Mouse (Mus musculus) embryo, embryonic 10 days (tissue): ENCODE results near the gene Olfr460.
"Not testable (repeated sequence)": the region's sequence is repeated elsewhere in the genome, so short reads cannot be mapped to it uniquely, and the experiment has no call there.

Experiments used
- DNase-seq: peaks from one replicate; pipeline ENCODE4 v3.0.0-alpha.2; 2015; ENCODE audit warnings: low spot score

Gene Olfr460

DNA sequence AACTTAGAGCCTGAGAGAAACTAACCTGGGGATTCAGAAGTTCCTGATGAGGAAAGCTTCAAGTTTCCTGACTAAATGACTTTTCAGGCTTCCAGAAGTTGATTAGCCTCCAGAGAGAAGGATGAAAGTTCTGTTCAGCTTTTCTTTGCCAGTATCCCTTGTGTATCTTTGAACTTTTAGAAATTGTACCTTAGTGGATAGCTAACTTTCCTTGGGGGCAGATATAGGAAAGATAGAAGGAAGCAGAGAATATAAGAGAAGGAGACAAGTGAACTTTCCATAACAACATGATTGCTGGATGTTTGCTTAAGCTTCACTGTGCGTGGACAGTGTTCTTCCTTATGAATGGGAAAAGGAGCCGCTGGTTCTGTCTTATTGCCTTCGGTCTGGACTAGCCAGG, at the start of gene Olfr460:
TSS of gene Olfr460 (plus strand) at position 301 of the 400 bp plus-strand sequence.
- DNase-seq, result no peak

DNA sequence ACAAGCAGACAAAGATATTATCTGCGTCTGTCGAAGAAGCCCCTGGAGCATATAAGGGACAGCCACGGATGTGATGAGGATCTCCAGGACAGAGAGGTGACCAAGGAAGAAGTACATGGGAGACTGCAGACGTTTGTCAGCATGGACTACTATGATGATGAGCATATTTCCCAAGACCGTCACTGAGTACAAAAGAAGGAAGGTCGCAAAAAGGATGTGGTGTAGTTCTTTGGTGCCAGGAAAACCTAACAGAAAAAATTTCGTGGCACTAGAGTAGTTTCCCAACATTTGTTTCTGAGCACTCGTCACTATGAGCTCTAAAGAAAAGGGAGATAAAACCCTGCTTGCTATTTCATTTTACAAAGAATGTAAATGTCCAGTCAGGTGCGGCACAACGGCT, 24.6 kb upstream of the Olfr460 start:
- no peak for DNase-seq

DNA sequence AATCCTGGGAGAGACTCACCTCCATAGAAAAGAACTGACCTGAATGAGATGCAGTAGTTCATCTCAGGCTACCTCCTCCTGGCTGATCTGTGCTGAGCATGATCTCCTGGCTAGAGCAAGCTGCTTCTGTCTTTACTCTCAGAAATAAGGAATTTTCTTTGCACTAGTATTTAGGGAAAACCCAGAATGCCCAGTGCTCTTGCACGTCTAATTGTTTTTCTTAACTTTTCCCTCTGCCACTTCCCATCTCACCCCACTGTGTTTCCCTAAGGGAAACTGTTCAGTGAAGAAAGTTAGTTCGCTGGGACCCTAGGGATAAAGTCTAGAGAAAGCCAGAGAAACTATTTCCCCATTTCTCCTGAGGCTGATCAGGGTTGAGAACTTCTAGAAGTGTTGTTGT, 14.3 kb upstream of the Olfr460 start, which contains the start of gene Olfr461:
TSS of gene Olfr461 (minus strand) at position 101 of the 400 bp plus-strand sequence.
- DNase-seq, result no peak

DNA sequence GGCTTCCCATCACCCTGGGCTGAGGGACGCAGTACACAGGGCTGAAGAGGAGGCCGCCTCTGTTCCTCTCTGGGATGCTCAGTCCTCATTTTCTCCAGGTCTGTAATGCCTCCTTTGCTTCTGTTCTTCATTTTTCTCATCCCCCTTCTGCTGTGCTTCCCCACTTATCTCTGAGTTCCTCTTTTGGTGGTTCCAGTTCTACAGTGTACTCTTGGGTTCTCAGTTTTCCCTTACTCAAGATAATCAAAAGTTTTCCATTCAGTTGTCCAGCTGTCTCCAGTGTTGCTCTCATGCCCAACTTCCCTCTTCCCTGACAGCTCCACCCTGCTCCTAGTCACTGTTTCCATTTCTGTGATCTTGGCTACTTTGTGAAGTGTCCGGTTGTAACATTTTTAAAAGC, 4.3 kb downstream of the Olfr460 start:
- no peak for DNase-seq

DNA sequence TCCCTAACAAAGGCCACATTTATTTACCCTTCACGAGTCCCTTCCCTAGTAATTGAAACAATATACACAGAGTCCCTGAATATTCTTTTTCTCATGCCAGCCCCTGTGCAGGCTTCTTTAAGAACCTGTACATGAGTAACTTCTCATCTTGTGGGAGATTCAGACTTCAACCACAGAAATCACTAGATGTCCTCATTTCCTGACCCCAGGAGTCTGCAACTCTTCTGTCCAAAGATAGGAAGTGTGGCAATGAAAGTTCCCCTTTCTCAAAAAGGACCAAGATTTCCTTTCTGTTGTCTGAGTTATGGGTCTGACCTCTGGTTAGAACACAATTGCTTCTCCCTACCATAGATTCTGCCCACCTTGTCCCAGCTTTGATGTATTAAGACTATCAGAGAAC, 7.0 kb downstream of the Olfr460 start:
- DNase-seq, result no peak

DNA sequence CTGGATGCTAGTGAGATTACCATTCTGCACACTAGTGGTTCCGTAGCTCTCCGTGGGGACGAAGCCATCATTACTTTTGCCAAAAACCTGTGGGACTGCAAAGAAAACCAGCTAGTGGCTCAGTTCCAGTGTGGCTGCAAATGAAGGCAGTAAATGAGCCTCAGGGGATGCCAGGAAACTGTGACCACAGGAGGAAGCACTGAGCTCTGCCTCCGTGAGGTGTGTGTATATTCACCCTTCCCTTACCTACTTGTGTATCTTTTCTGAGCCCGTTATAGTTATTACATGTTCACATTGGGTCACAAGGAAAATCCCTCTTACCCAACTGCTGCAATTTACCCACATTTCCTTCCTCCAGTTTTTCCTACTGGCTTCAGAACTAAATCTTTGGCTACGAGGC, 15.0 kb downstream of the Olfr460 start:
- no peak for DNase-seq

DNA sequence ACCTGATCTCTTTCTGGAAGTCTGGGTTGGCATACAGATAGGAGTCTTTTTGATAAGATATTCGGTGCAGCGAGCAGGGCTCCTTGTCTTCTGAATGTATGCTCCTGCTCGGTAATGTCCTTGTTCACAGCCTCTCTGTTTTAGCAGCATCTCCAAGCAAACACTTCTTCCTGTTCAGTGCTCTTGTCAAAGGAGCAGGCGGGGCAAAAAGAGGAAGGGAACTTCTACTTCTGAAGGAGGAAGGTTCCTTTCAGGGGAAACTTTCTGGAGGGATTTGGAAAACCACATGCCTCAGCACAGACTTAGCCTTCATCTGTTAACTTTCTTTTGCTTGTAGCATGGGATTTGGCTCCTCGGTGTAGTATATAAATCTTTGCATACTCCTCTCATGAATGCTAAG, 16.4 kb downstream of the Olfr460 start, which contains the start of gene Clec5a:
TSS of gene Clec5a (minus strand) at position 177 of the 400 bp plus-strand sequence.
- DNase-seq, result no peak

DNA sequence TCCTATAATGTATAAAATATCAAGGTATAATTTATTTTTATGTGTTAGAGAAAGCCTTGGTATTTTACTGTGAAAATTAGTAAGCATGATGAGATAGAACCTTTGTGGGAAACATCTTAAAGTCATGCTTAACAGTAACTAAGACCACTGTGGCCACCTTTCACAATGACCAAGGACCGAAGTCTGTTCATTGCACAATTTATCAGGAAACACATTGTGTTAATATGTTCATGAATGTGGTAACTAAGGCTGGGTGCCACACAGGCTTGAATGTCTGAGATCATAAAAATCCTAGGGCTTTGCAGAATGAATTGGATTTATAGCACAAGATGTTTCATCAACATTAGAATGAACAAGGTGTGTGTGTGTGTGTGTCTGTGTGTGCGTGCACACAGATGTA, 19.1 kb downstream of the Olfr460 start:
- no peak for DNase-seq

DNA sequence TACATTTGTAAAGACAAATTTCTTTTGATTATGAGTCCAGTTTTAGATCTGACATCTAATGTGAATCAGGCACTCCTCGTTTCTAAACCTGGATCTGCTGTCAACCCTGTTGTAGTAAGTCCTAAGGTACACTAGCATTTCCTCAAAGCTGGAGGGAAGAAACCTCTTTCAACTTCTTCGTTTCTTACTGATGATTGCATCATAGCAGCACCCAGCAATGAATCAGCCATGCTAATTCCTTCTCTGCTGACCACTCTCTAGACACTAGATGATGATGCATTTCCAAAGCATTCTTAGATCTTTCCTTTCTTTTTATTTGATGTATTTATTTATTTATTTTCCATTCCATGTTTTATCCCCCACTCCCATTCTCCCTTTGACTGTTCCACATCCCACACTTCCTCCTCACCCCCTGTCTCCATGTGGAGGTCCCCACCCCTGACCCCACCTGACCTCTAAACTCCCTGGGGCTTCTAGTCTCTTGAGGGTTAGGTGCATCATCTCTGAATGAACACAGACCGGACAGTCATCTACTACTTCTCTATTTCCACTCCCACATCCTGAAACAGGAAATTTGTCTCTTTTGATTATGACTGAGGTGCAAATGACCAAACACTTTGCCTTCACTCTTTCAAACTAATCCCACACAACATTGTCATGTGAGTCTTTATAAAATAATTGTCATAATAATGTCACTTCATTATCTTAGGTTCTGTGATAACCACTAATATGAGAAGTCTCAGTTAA, 25.7 kb downstream of the Olfr460 start:
- no peak for DNase-seq

DNA sequence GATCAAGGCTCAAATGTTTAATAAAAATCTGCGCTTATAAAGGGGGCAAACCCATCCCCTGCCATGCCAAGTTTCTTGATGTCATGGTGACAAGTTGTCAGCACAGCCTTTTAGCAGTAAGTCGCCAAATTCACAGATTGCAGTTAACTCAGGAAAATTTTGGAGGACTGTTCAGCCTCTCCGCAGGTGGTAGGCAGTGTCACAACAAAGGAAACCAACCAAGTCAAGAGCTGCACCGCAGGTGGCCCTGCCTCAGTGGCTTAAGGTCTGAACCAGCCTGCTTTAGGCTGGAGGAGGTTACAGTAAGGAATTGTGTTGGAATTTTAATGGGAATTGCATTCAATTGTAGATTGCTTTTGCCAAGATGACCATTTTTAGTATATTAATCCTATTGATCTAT, 29.3 kb downstream of the Olfr460 start:
- not testable (repeated sequence) for DNase-seq

DNA sequence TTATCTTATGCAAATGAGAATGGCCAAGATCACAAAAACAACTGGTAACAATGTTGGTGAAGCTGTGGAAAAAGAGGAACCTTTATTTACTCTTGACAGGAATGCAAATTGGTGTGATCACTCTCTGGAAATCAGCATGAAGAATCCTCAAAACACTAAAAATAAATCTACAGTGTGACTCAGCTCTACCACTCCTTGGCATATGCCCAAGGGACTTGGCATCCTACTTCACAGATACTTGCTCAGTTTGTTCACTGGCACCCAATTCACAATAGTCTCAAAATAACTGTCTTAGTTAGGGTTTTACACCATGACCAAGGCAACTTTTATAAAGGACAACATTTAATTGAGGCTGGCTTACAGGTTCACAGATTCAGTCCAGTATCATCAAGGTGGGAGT, 38.1 kb downstream of the Olfr460 start:
- DNase-seq, result no peak

DNA sequence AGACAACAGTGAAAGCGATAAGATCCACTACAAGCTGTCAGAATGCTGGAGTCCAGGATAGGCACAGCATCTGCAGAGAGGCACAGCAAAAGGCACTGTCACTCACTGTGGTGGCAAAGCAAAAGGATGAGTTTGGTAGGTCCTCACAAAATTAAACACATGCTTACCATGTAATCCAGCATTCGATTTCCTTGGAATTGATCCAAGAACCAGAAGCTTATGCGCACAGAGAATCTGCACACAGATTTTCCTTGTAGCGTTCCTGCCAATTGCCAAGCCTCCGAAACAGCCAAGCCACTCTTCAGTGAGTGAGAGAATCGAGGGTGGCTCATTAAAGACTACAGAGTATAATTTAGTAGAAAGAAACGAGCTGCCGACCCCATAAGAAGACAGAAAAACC, 41.0 kb downstream of the Olfr460 start:
- no peak for DNase-seq

DNA sequence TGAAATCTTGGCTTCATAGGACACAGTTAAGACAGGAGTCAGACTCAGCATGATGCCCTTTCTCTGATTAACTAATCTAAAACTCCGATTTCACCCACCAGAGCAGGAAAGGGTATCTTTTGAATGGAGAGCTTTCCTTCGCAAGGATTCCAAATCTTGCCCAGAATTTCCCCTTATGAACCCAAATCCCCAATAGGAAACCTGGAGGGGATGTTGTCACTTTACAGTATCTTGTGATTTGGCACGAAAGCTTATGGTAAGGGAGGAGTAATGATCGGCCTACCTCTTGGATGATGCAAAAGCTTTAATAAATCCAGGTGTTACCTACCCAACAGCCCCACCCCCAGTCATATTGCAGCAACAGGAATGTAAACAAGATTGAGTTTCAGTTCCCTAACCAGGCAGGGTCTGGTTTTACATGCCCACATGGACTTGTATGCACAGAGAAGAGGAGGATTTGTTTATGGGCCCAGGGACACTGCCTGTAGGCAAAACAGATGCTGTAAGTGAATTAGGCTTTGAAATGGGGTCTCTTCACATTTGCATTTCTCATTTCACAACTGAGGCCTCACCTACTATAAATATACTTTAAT, 44.1 kb downstream of the Olfr460 start, which contains the start of gene Tas2r138:
TSS of gene Tas2r138 (minus strand) at position 51 of the 593 bp plus-strand sequence.
- DNase-seq, result no peak

DNA sequence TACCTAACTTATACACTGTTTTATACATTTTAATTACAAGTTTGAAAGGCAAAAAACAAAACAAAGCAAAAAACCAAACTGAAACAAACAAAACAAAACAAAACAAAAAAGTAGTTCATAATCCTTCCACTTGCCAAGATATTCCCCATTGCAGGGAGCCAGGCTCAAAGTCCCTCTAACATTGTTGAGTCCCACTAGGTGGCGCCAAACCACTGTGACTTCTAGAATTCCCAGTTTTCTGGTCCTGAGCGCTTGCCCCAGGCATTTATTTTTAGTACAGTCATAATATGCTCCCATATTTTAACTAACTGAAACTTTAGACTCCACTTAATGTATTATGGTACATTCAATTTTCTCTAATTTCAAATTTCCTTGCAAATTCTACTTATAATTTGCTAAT, 48.7 kb downstream of the Olfr460 start:
- DNase-seq, result peak; percentile 84
